Mouse (Mus musculus) ES-E14 (cell line): Measurements from ENCODE around the gene Gm10964.

Experiments
- CHD2 ChIP-seq: IDR thresholded peaks from 2 replicates; pipeline ENCODE4 v1.6.1; 2014; ENCODE audit warnings: mild to moderate bottlenecking, low read depth, low read length, inconsistent platforms
- HCFC1 ChIP-seq: IDR thresholded peaks from 2 replicates; pipeline ENCODE4 v1.6.1; 2012; ENCODE audit warnings: low read length, inconsistent platforms, borderline replicate concordance; ENCODE audit not compliant: insufficient read depth
- MAFK ChIP-seq: IDR thresholded peaks from 2 replicates; pipeline ENCODE4 v1.6.1; 2014; ENCODE audit warnings: mild to moderate bottlenecking, low read depth, low read length, inconsistent platforms; ENCODE audit not compliant: insufficient read depth
- ZC3H11A ChIP-seq: IDR thresholded peaks from 2 replicates; pipeline ENCODE4 v1.6.1; 2012; ENCODE audit warnings: low read depth, mild to moderate bottlenecking, inconsistent platforms, low read length, borderline replicate concordance
- ZNF384 ChIP-seq: IDR thresholded peaks from 2 replicates; pipeline ENCODE4 v1.6.1; 2012; ENCODE audit warnings: low read depth, low read length, inconsistent platforms

GRCm38 (mm10) chr3:103726642-103727041 lies 12.5 kb upstream of the Gm10964 start:
- TF ChIP-seq MAFK, result no peak
- TF ChIP-seq ZNF384, result no peak
- no peak for TF ChIP-seq HCFC1
- no peak for TF ChIP-seq ZC3H11A
- no peak for TF ChIP-seq CHD2
